In the genomic region with DNA sequence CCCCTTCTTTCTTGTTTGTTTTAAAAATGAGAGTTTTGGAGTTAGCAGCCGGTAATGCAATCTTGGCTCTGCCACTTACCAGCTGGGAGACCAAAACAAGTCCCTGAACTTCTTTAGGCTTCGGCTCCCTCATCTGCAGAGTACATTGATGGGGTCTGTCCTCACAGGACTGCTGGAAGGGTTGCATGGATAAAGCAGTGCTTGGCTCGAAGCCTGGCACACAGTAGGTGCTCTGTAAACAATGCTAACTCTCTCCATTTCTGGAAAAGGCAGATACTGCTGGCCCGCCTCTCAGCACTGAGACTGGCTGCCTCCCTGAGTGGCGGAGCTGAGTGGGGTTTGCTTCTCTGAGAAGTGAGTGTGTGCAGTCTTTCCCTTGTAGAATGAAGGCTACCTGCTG, we compare ENCODE assay signal across 11 mouse cellular contexts. TPM values are rescaled to one million over a fixed set of nuclear protein-coding genes. Genes with fewer than 3 reads are reported as not detected.
DNase-seq lines count a peak whose midpoint lies in the region; ATAC-seq lines count a peak whose summit lies in the region.
"Had no signal": no experiment of that assay in that cellular context is flagged by ENCODE, and none has a peak within 500 bp of the region (broad histone marks: within the 10 kb centered on the region; RNA-seq: fewer than 3 reads in every experiment).

No protein-coding gene starts in this region.

- no peak overlapping the region for H3K4me3 ChIP-seq in embryonic facial prominence, embryonic 14.5 days (ENCODE audit: low read depth, low read length)
- H3K4me3 ChIP-seq in hindbrain, embryonic 15.5 days = no peak overlapping the region
- H3K4me3 ChIP-seq in midbrain, embryonic 16.5 days (ENCODE audit: low read depth, low read length) = no peak overlapping the region
- H3K4me3 ChIP-seq: gastrocnemius, adult 2 months; lung, embryonic 15.5 days had no signal

- peak overlapping the region; percentile 4 for H3K4me2 ChIP-seq in embryonic facial prominence, embryonic 14.5 days (ENCODE audit: low read depth, low read length)
- H3K4me2 ChIP-seq in hindbrain, embryonic 15.5 days = no peak overlapping the region
- H3K4me2 ChIP-seq in midbrain, embryonic 16.5 days (ENCODE audit: low read length) = no peak overlapping the region
- H3K4me2 ChIP-seq: lung, embryonic 15.5 days had no signal

- no peak for ATAC-seq in embryonic facial prominence, embryonic 14.5 days (ENCODE audit: low read depth)
- ATAC-seq in hindbrain, embryonic 15.5 days (ENCODE audit: low FRiP score, low read depth) = 0 out of 2 replicates have a peak, but pooled peaks have one; percentile 30
- peak; percentile 34 for ATAC-seq in midbrain, embryonic 16.5 days

- H3K9me3 ChIP-seq in embryonic facial prominence, embryonic 14.5 days (ENCODE audit: control insufficient read depth, low read length) = no peaks in the 10 kb centered on the region
- H3K9me3 ChIP-seq in hindbrain, embryonic 15.5 days = no peaks in the 10 kb centered on the region
- H3K9me3 ChIP-seq in midbrain, embryonic 16.5 days (replicated peaks; ENCODE audit: control insufficient read depth, low read length, poor library complexity, severe bottlenecking) = no peaks in the 10 kb centered on the region
- H3K9me3 ChIP-seq: lung, embryonic 15.5 days had no signal

- intact Hi-C loops in left cerebral cortex, postnatal 4 days (cut with DNase I) = no loop called here
- intact Hi-C loops in left cerebral cortex, postnatal 25 days (cut with DNase I) = no loop called here

- no peak overlapping the region for H3K9ac ChIP-seq in embryonic facial prominence, embryonic 14.5 days (ENCODE audit: low read depth, low read length)
- H3K9ac ChIP-seq in hindbrain, embryonic 15.5 days = no peak overlapping the region
- H3K9ac ChIP-seq in midbrain, embryonic 16.5 days (ENCODE audit: low read depth, low read length) = no peak overlapping the region
- H3K9ac ChIP-seq: lung, embryonic 15.5 days had no signal

- 37% methylated on average over 5 of the region's 5 CpGs for WGBS in embryonic facial prominence, embryonic 14.5 days
- 39% methylated on average over 5 of the region's 5 CpGs for WGBS in hindbrain, embryonic 15.5 days
- 34% methylated on average over 5 of the region's 5 CpGs for WGBS in midbrain, embryonic 16.5 days

- no peaks in the 10 kb centered on the region for H3K27me3 ChIP-seq in embryonic facial prominence, embryonic 14.5 days (replicated peaks; ENCODE audit: control insufficient read depth, insufficient read depth, low read length)
- no peaks in the 10 kb centered on the region for H3K27me3 ChIP-seq in hindbrain, embryonic 15.5 days
- H3K27me3 ChIP-seq in midbrain, embryonic 16.5 days (ENCODE audit: control insufficient read depth, insufficient read depth, low read depth, low read length) = no peaks in the 10 kb centered on the region
- H3K27me3 ChIP-seq: lung, embryonic 15.5 days had no signal

- peaks cover 25% of the 10 kb centered on the region for H3K36me3 ChIP-seq in embryonic facial prominence, embryonic 14.5 days (ENCODE audit: control insufficient read depth, insufficient read depth, low read length)
- H3K36me3 ChIP-seq in hindbrain, embryonic 15.5 days = no peaks in the 10 kb centered on the region
- H3K36me3 ChIP-seq in midbrain, embryonic 16.5 days (ENCODE audit: control insufficient read depth, insufficient read depth, low read length) = no peaks in the 10 kb centered on the region
- H3K36me3 ChIP-seq: lung, embryonic 15.5 days had no signal

- peak; percentile 72 for DNase-seq in left cerebral cortex, postnatal 4 days
- no peak for DNase-seq in left cerebral cortex, postnatal 25 days (ENCODE audit: low spot score in 2 of 2)
- no peak for DNase-seq in embryonic facial prominence, embryonic 14.5 days (ENCODE audit: low spot score)
- no peak for DNase-seq in gastrocnemius, adult 8-10 months (ENCODE audit: low spot score in 2 of 2)
- DNase-seq in gastrocnemius, adult 18-20 months (ENCODE audit: low spot score) = no peak
- DNase-seq: embryo, embryonic 11 days; gastrocnemius, adult 2 months; kidney, adult 18-20 months had no signal

- H3K27ac ChIP-seq in embryonic facial prominence, embryonic 14.5 days (replicated peaks; ENCODE audit: low read depth, low read length) = peak overlapping the region; percentile 46
- H3K27ac ChIP-seq in hindbrain, embryonic 15.5 days (replicated peaks) = peak overlapping the region; percentile 63
- 0 out of 2 replicates have a peak overlapping the region, but pooled peaks have one; percentile 1 for H3K27ac ChIP-seq in midbrain, embryonic 16.5 days (ENCODE audit: low read length)
- H3K27ac ChIP-seq: lung, embryonic 15.5 days had no signal

- peaks cover 72% of the 10 kb centered on the region for H3K4me1 ChIP-seq in embryonic facial prominence, embryonic 14.5 days (ENCODE audit: control insufficient read depth, insufficient read depth, low read length)
- H3K4me1 ChIP-seq in hindbrain, embryonic 15.5 days (replicated peaks) = peaks cover 58% of the 10 kb centered on the region
- peaks cover 38% of the 10 kb centered on the region for H3K4me1 ChIP-seq in midbrain, embryonic 16.5 days (ENCODE audit: control insufficient read depth, insufficient read depth, low read length)

RNA-seq across cellular contexts. Expression of a gene that starts 7.2 kb away (rescaled TPM):
- 10 to 100 TPM; 20.0 to 22.4 TPM for total RNA-seq in left cerebral cortex, postnatal 4 days (2021)
- total RNA-seq in left cerebral cortex, postnatal 25 days (2021) = 10 to 100 TPM; 19.9 TPM
- 34.8 and 43.6 TPM in 2 replicates for polyA plus RNA-seq in embryonic facial prominence, embryonic 14.5 days (2014; fragmentation: Nextera tagmentation; extraction: Ambion mirVana)
- polyA plus RNA-seq in hindbrain, embryonic 15.5 days (2015; fragmentation: Nextera tagmentation; extraction: Ambion mirVana) = 15.8 and 19.4 TPM in 2 replicates
- 7.3 and 10.5 TPM in 2 replicates for polyA plus RNA-seq in midbrain, embryonic 16.5 days (2015; fragmentation: Nextera tagmentation; extraction: Ambion mirVana)
- 1 to 10 TPM; 1.8 to 3.0 (median 2.3) TPM for total RNA-seq in gastrocnemius, adult 8-10 months (2022)
- 1 to 10 TPM; 2.5 to 4.8 TPM for total RNA-seq in gastrocnemius, adult 18-20 months (2021)

Comparison
In these comparisons a context has a peak if more than half of its experiments do, and no peak if none do; other contexts are left out.
1. H3K27ac ChIP-seq: peak in every context shown above with its lines; median percentile 63 in hindbrain, embryonic 15.5 days; 46 in embryonic facial prominence, embryonic 14.5 days; 1 in midbrain, embryonic 16.5 days.